Mouse (Mus musculus) urinary bladder, adult 2 months (tissue): ENCODE data around the gene Slc6a6. TPM values are rescaled to one million over a fixed set of nuclear protein-coding genes. Genes with fewer than 3 reads are reported as not detected.

Experiments used
- DNase-seq: peaks from one replicate; pipeline ENCODE4 v3.0.0; 2022; ENCODE audit warnings: low spot score
- polyA plus RNA-seq: library from polyadenylated mRNA; depleted of rRNA; stranded (reverse); fragments of >200 nt; gene quantifications from 2 replicates; pipeline ENCODE4 v1.2.3, GENCODE M21; 2012

Slc6a6 gene
- polyA plus RNA-seq, 1 experiment, result 55.0 TPM

DNA sequence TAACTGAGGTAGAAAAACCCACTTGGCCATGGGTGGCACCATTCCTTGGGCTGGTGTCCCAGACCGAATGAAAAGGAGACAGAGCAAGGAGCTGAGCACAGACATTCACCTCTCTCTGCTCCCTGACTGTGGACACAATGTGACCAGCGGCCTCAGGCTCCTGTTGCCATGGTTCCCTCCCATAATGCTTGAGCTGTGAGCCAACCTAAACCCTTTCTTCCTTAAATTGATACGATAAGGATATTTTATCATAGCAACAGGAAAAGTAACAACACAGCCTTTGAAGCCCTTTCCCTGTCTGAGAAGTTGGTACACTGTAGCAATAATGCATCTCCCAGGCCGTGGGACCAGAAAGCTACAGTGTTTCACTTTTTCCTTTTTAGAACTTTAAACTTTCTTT lies 14.6 kb upstream of the Slc6a6 start:
- DNase-seq, result no peak

DNA sequence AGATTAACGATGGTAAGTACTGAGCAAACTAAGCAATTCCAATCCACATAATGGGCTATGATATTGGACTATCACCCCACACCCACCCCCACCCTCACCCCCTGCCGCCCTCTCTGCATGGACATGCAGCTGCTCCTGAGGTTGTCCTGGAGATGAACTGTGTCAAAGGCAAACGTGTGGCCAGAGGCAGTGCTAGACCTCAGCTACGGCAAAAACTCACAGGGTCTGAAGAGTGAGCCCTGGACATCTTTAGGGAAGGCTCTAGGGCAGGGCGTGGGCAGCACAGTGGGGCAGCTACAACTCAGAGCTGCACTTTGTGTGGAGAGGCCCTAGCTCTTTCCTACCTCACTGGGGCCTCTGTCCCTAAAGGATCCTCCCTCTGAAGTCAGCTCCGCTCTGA lies 13.6 kb upstream of the Slc6a6 start:
- DNase-seq, result no peak

DNA sequence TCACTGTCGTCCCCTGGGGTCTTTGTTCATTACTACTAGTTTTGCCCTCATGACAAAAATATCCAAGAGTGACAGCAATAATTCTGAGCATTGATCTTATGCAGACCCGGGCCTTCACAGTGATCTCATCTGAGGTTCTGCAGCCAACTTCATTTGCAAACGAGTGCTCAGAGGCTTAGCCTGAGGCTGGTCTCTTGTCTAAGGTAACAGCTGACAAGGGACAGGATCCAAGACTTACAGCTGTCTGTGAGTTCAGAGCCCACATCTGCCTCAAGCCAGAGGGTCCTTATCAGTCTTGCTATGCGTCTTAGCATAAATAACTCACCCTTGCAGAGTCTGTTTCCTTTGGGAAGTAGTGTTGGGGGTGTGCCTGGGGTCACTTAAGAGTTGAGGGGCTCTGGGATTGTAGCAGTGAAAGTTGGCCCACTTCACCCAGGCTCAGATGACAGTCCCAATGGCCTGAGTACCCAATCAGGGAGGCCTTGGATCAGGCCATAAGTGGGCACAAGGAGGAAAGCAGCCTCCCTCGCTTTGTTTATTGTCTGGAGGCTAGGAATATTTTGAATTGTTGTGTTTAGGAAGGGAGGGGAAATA lies 9.0 kb upstream of the Slc6a6 start:
- no peak for DNase-seq

DNA sequence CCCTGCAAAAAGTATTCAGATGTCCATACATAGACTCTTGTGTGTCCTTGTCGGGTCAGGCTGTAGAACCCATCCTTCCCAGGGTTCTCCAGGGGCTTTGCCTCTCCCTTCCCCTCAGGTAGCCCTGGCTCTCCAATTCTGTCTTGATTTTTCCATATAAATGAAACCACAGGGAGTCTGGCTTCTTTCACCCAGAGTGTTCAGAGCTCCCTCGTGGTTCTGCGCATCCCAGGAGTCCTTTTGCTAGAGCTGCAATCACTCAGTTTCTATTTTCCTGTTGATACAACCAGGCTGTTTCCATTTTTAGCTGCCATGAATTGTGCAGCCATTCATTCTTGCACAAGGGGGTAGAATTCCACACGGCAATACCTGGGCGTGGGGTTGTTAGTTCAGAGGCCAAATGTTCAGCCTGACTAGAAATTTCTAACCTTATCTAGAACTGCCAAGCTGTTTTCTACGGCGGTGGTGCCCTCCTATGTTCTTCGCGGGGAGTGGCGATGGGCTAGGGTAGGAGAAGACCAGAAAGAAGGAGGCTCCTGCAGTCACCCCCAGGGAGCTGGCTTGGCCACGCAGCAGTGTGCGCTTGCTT lies 5.3 kb upstream of the Slc6a6 start:
- no peak for DNase-seq

DNA sequence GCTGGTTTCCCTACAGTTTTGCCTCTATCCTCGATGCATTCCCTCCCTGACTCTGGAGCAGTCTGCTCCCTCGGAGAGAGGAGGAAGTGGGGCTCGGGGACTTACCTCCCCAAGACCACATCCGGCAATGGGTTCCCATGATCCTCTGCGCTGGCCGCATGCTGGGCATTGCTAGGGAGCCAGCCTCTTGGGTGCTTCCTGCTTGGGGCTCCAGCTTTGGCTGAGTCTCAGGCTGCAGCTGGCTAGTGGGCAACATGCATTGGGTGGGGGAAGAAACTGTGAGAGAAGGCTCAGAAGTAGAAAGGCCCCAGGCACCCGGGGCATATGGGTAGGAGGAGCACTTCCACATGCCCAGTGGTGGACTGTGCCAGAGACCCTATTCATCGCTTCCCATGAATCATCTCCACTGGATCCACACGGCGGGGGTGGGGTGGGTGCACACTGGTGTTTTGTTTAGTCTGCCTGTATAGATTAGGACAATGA lies 4.7 kb upstream of the Slc6a6 start:
- no peak for DNase-seq

DNA sequence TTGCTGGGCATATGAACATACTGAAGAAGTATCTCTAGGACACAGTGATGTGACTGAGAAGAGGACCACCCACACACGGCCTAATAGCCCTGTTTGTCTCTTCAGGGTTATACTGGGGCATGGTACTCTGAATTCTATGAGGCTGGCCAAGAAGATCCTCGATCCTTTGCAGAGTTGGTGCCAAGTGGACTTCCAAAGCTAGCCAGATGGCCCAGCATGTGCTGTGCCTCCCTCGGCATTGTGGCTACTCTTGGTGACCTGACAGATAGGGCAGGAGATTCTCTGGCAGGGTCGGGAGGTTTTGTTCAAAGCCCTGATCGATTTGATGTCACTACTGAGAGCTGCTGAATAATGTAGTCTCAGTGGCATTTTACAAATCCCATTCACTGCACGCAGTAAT lies 4.1 kb upstream of the Slc6a6 start:
- no peak for DNase-seq

DNA sequence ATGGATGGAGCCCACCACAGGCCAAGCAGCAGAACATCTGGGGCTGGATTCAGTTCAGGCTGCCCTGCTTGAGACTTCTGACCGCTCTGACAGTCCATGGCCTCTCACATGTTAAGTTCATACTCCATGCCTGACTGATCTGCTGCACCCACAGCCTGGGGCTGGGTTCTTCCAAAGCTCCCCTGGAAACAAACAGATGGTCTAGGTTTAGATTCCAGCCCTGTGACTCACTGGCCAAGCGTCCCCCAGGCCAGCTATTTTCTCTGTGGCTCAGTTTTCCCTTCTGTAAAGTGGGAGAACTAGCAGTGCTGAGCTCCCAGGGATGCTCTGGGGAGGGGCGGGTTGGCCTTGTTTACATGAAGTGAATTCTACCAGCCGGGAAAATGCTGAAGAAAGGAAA lies 2.0 kb upstream of the Slc6a6 start:
- DNase-seq, result no peak

DNA sequence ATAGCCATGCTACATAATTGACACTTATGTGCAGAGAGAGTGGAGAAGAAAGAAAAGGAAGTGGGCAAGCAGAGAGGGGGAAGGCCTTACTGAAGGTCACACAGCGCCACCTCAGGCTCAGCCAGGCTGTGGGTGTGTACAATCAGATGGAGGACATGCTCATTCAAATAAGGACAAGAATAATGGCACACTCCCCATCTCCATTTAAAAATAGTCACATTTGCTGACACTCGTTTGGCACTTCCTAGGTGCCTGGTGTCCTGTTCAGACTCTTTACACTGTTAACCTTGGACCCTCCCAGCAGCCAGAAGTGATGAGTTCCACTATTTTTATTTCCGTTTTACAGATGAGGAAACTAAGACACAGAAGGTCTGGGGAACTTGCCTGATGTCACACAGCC lies 732 bp upstream of the Slc6a6 start:
- DNase-seq, result no peak

DNA sequence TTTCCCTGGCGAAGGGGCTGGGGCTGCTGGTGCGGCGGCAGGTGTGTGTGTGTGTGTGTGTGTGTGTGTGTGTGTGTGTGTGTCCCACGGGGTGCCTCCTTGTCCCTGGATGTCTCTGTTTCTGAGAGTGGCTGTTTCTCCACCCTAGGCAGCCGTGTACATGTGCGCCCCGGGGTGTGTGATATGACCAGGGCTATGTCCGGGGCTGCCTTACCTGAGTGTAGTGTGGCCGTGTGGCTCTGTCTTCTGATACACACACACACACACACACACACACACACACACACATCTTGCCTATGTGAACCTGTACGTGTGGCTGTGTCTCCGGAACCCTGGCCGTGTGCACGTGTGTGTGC lies 599 bp downstream of the Slc6a6 start:
- DNase-seq, result no peak

DNA sequence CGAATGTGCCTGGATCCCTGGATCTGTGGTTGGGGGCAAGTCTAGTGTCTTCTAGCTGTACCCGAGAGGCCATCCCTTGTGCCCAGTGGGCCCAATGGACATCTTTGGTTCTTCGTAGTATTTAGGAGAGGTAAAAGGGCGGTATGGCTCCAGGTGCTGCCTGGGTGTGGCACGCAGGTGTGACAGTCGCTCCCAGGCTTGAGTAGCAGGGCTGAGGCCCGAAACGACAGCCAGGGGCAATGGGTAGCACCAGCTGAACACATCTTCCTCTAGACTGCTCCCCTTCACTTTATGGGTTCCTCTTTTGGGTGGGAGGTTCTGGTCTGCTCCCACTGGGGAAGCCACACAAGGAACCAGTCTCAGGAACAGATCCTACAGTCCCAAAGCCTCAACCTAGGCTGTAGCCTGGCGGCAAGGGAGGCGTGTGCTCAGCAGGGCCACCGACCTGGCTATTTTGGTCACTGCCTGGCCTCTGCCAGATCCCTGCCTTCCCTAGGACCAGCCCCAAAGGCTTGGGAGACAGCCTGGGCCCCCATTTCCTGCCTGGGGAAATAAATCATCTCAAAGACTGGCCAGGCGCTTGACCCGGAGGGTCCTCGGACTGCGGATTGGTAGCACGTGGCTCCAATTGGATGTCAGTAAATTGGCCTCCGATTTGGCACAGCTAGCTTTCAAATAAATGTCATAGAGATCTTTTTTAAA lies 1.1 kb downstream of the Slc6a6 start:
- no peak for DNase-seq

DNA sequence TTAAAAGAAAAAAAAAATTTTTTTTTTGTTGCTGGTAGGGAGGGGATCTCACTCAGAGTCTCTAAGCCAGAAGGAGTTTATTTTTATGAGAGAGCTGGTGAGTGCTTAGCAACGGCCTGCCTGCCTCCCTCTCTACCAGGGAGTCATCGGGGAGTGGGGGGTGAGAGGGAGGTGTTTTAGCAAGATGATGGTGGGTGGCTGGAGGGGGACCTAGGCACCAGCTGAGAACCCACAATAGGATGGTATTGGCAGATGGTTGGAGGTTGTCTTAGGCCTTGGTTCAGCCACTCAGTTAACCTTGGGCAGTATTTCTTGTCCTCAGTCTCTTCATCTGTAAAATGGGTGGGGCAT lies 1.7 kb downstream of the Slc6a6 start:
- DNase-seq, result no peak

DNA sequence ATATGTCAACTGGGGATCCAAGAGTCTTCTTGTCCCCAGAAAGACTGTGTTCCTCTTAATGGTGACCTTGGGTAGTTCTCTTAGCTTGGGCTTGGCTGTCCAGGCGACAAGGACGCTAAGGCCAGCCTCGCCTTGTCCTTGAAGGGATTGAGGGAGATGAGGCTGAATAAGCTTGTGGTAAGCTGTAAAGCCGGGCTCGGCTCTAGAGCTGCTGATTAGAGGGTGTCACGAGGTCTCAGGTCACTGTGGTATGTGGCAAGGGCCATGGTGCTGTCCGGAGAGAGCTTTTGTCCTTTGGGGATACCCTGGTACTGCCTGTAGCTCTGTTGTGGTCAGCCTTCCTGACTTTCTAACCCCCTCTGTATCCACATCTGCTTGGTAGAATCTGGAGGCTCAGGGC lies 2.0 kb downstream of the Slc6a6 start:
- DNase-seq, result no peak

DNA sequence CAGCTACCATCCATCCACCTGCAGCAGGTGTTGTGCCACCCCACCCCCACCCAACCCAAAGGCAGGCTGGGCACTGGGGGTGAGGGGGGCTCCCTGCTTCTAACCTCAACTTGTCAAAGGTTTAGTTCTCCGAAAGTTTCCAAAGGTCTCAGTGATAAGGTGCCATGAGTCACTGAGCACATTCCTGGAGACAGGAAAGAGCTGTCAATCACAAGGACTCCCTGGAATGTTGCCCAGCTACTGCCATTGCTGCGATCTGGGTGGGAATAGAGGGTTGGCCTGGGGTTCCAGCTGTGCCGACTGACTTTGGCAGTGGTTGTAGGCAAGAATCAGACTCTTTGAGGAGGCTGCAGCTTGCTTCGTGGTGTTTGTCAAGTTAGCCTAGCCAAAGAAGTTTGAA lies 2.7 kb downstream of the Slc6a6 start:
- DNase-seq, result no peak

DNA sequence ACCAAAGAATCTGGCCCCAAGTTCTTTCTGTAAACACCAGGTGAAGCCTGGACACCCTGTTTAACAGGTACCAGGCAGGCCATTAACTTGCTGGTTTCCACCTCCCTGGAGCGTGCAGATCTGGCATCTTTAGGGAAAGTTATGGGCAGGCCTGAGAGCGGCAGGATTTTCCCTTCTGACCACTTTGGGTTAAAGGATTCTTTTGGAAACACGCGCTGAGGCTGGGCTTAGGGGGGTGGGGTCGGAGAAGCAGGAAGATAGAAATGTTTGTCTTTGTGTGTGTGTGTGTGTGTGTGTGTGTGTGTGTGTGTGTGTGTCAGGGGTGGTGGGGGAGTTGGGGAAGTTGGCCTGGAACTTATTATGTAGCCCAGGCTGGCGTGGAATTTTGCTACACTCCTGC lies 4.2 kb downstream of the Slc6a6 start:
- DNase-seq, result no peak

DNA sequence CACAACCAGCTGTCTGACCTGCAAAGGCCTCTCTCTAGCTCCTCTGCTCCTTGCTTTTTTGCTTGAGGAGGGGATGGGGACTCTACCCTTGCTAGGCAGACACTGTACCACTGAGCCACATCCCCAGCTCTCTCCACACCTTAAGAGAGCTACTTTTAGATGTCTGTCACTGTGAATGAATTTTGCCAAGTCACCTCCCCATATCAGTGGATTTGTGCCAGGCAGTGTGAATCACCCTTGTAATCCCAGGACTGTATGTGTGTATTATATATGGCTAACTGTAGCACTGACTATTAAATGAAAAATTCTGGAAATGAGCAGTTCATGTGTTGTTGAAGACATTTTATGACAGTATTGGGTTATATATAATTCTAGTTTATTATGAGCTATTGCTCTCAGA lies 5.4 kb downstream of the Slc6a6 start:
- DNase-seq, result no peak

DNA sequence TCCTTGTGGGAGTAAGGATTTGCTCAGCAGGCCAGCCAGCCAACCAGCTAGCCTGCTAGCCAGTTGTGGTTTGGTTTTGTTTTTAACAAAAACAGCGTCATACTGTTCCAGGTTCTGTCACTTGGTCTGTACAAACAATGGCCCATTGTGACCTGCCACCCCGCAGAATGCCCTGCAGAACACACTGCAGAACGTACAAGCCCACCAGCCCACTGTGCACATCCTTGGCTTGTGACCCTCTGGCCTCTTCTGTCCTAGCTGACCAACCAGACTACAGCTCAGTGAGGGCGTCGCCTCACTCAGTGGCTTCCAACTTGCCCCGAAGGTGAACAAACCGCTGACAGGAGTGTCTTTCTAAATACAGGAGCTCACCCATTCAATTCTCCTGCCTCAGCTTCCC lies 6.4 kb downstream of the Slc6a6 start:
- DNase-seq, result no peak

DNA sequence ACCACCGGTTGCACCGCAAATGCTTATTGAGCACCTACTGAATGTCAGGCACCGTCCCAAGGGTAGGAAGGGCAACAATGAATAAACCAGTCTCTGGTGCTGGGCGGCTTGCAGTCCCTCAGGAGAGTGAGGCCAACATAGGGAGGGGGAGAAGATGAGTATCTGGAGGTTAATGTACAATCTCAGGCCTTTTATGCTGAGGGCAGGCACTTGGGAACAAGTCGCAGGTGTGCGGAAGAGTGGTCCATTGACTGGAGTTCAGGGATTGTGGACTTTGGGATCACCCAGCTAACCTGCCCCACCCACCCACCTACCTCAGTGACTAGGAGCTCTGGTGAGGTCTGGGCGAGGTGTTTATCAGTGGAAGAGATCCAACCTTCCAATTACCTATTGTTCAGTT lies 6.8 kb downstream of the Slc6a6 start:
- no peak for DNase-seq

DNA sequence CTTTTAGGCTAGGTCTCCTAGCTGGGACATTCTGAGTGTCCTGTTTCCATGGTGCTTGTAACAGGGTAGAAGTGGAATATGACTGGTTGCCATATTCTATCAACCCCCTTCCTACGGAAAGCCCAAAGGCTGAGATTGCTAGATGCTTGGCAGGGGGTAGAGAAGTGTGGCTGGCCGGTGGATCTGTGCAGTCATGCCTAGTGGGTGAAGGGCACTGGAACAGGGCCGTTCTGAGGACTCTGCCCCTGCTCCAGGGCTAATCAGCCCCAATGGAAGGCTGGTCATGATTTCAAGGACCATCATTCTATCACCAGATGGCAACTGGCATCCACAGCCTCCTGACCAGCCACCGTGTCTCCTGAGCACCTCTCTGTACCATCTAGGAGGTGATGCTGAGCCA lies 7.7 kb downstream of the Slc6a6 start:
- no peak for DNase-seq

DNA sequence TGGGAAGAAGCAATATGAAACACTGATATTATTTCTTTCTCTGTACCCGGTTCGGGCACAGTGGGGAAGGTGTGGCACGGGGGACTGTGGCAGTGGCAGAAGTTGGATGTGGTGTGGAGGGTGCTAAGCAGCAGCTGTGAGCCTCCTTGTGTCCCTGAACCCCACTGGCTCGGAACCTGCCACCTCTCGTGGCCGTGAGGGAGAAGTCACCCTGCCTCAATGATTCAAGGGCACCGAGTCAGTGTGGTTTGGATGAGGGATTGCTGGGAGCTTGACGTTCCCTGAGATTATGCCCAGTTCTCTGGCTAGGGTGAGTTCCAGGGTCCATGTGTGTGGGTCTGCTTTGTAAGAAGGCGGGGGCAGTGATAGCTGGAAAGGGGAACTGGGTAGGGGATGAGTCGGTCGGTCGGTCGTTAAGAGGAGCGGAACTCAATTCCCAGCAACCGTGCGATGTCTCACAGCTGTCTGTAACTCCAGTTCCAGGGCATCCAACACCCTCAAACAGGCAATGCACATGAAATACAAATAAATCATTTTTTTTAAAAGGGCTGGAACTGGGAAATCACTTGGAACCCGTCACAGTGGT lies 9.5 kb downstream of the Slc6a6 start:
- DNase-seq, result no peak

DNA sequence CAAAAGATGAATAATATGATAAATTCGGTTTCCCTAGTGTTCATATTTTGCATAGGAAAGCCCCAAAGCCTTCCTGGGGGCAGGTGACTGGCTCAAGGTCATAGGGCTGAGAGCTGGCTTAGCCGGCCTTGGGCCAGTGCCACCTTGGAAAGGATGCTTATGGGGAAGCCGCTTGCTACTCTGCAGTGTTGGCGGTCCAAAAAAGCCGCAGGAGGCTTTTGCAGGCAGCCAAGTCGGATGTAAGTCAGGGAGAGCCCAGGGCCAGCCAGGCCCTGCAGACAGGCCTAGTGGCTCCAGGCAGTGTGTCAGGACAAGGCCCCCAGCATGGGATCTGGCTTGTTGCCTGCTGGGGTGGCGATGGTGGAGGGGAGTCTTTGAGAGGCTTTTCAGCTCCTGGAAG lies 10.8 kb downstream of the Slc6a6 start:
- no peak for DNase-seq

DNA sequence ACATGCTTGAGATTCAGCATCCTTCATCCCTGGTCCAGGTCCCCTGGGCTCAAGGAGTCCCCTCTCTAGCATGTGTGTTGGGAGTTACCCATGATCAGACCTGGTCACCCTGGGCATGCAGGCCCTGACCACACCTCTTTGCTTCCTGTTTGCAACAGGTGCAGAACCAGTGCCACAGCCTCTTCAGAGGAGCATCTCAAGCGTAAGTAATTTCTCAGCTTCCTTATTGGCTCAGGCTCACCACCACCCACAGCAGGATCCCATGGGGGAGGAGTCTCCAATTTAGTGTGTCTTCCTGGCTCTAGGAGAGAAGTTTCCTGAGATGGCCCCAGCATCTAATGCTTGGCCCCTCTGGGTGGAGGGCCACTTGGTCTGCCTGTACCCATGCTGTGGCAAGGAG lies 15.0 kb downstream of the Slc6a6 start:
- no peak for DNase-seq

DNA sequence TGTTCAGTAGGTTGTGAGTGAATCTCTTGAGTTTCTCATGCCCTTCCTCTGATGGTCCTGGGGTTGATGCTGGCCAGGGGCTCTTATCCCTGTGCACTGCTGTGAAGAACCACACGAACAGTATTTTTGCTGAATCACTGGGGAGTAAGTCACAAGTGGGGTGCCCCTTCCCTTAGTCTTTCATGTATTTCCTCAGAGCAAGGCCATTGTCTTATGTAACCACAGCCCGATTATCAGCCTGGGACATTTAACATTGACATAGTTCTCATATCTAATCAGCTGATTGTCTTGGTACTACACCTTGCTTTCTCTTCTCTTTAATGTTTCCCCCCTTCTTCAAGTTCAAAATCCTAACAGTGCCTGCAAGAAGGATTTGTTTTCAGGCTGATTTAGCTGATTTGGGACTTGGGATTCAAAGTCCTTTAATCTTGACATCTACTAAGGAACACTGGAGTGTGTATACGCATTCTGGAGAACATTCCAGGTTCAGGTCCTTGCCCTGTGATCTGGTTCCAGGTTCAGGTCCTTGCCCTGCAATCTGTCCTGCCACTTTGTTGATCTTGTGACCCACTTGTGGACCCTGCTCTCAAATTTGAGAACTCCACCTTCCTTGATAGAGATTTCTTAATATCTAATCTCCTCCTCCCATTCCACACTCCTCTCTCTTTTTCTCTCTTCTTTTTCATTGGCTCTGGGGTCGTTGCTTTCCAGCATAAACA lies 15.8 kb downstream of the Slc6a6 start:
- no peak for DNase-seq
